Mouse (Mus musculus): Measurements from ENCODE around the gene Ap1m2. TPM values are rescaled to one million over a fixed set of nuclear protein-coding genes. Genes with fewer than 3 reads are reported as not detected.
A peak's percentile ranks its signal among the peaks of the same experiment; 100 is the strongest.

The Ap1m2 gene
- total RNA-seq (2014; fragmentation: Nextera tagmentation) (not detected in 2 replicates), total RNA-seq (2017) (0.16 TPM in 1 of 2 replicates, not detected in the other), polyA plus RNA-seq (2012) (not detected in 2 replicates)

- no peak for DNase-seq (ENCODE audit: low spot score)
These were observed at the start of gene Ap1m2 for GRCm38 (mm10) chr9:21312134-21312533. Gene Ap1m2 (minus strand): TSS chr9:21312337.

GRCm38 (mm10) chr9:21356981-21357718 is 45.0 kb upstream of the Ap1m2 start:
- H3K4me3 ChIP-seq (ENCODE audit: low read depth, low read length) = no peak overlapping the region
- TF ChIP-seq GATA1 (IDR thresholded peaks at IDR 0.05; ENCODE audit: borderline replicate concordance, low read length) = no peak
- TF ChIP-seq CTCF (IDR thresholded peaks at IDR 0.05; ENCODE audit: low read depth, low read length) = peak; percentile 88
- no peak for TF ChIP-seq TAL1 (conservative IDR thresholded peaks at IDR 0.05; ENCODE audit: low read depth, low read length)
- TF ChIP-seq POLR2AphosphoS5 (IDR thresholded peaks at IDR 0.05; ENCODE audit: insufficient replicate concordance, low read depth, low read length) = no peak
- no peak for TF ChIP-seq GATA2 (IDR thresholded peaks at IDR 0.05; ENCODE audit: borderline replicate concordance, low read depth, low read length)
- ATAC-seq (ENCODE audit: extremely low read depth, insufficient number of reproducible peaks, low FRiP score, poor library complexity, severe bottlenecking) (no peak), DNase-seq (ENCODE audit: low spot score) (peak; percentile 32)
- H3K4me1 ChIP-seq (ENCODE audit: insufficient read depth, low read depth, low read length) = peaks cover 25% of the 10 kb centered on the region
- no peaks in the 10 kb centered on the region for H3K9me3 ChIP-seq (replicated peaks)
- H3K36me3 ChIP-seq (replicated peaks) = peaks cover 27% of the 10 kb centered on the region
- peaks cover 29% of the 10 kb centered on the region for H3K27me3 ChIP-seq (ENCODE audit: insufficient read depth, low read length)

More at GRCm38 (mm10) chr9:21312134-21312533, at the start of gene Ap1m2:
- ATAC-seq (ENCODE audit: extremely low read depth, insufficient number of reproducible peaks, low FRiP score, poor library complexity, severe bottlenecking) = no peak
- Histone ChIP-seq H3K36me3 (replicated peaks) (no peaks in the 10 kb centered on the region), H3K27me3 (ENCODE audit: insufficient read depth, low read length) (peaks cover 12% of the 10 kb centered on the region; the same call in 1 of the 2 replicates), H3K9me3 (replicated peaks) (no peaks in the 10 kb centered on the region), H3K4me3 (ENCODE audit: low read depth, low read length) (no peak within 1 kb of the TSS), H3K4me1 (ENCODE audit: insufficient read depth, low read depth, low read length) (peaks cover 21% of the 10 kb centered on the region)
- TF ChIP-seq TAL1 (conservative IDR thresholded peaks at IDR 0.05; ENCODE audit: low read depth, low read length) (no peak), CTCF (IDR thresholded peaks at IDR 0.05; ENCODE audit: low read depth, low read length) (no peak), GATA2 (IDR thresholded peaks at IDR 0.05; ENCODE audit: borderline replicate concordance, low read depth, low read length) (no peak), POLR2AphosphoS5 (IDR thresholded peaks at IDR 0.05; ENCODE audit: insufficient replicate concordance, low read depth, low read length) (no peak), GATA1 (IDR thresholded peaks at IDR 0.05; ENCODE audit: borderline replicate concordance, low read length) (no peak)

GRCm38 (mm10) chr9:21354796-21355195 is 42.7 kb upstream of the Ap1m2 start:
- Histone ChIP-seq H3K4me1 (ENCODE audit: insufficient read depth, low read depth, low read length) (peaks cover 41% of the 10 kb centered on the region), H3K4me3 (ENCODE audit: low read depth, low read length) (no peak overlapping the region), H3K36me3 (replicated peaks) (peaks cover 42% of the 10 kb centered on the region), H3K9me3 (replicated peaks) (no peaks in the 10 kb centered on the region), H3K27me3 (ENCODE audit: insufficient read depth, low read length) (peaks cover 9% of the 10 kb centered on the region)
- no peak for ATAC-seq (ENCODE audit: extremely low read depth, insufficient number of reproducible peaks, low FRiP score, poor library complexity, severe bottlenecking)
- no peak for DNase-seq (ENCODE audit: low spot score)
- TF ChIP-seq TAL1 (conservative IDR thresholded peaks at IDR 0.05; ENCODE audit: low read depth, low read length) (no peak), POLR2AphosphoS5 (IDR thresholded peaks at IDR 0.05; ENCODE audit: insufficient replicate concordance, low read depth, low read length) (no peak), GATA1 (IDR thresholded peaks at IDR 0.05; ENCODE audit: borderline replicate concordance, low read length) (no peak), CTCF (IDR thresholded peaks at IDR 0.05; ENCODE audit: low read depth, low read length) (no peak), GATA2 (IDR thresholded peaks at IDR 0.05; ENCODE audit: borderline replicate concordance, low read depth, low read length) (no peak)

- no peak for TF ChIP-seq GATA1 (IDR thresholded peaks at IDR 0.05; ENCODE audit: borderline replicate concordance, low read length)
- TF ChIP-seq TAL1 (conservative IDR thresholded peaks at IDR 0.05; ENCODE audit: low read depth, low read length) = no peak
- no peak for TF ChIP-seq POLR2AphosphoS5 (IDR thresholded peaks at IDR 0.05; ENCODE audit: insufficient replicate concordance, low read depth, low read length)
- no peak for TF ChIP-seq GATA2 (IDR thresholded peaks at IDR 0.05; ENCODE audit: borderline replicate concordance, low read depth, low read length)
- TF ChIP-seq CTCF (IDR thresholded peaks at IDR 0.05; ENCODE audit: low read depth, low read length) = no peak
- DNase-seq (ENCODE audit: low spot score) (no peak), ATAC-seq (ENCODE audit: extremely low read depth, insufficient number of reproducible peaks, low FRiP score, poor library complexity, severe bottlenecking) (no peak)
- peaks cover 52% of the 10 kb centered on the region for H3K36me3 ChIP-seq (replicated peaks)
- H3K4me1 ChIP-seq (ENCODE audit: insufficient read depth, low read depth, low read length) = peaks cover 43% of the 10 kb centered on the region
- H3K27me3 ChIP-seq (ENCODE audit: insufficient read depth, low read length) = no peaks in the 10 kb centered on the region
- H3K9me3 ChIP-seq (replicated peaks) = no peaks in the 10 kb centered on the region
- H3K4me3 ChIP-seq (ENCODE audit: low read depth, low read length) = peak overlapping the region; percentile 63; the same call in 1 of the 2 replicates
These were observed 41.2 kb upstream of the Ap1m2 start for GRCm38 (mm10) chr9:21353373-21353686.

GRCm38 (mm10) chr9:21352463-21353372 is 40.6 kb upstream of the Ap1m2 start:
- peaks cover 49% of the 10 kb centered on the region for H3K4me1 ChIP-seq (ENCODE audit: insufficient read depth, low read depth, low read length)
- H3K36me3 ChIP-seq (replicated peaks) = peaks cover 59% of the 10 kb centered on the region
- H3K9me3 ChIP-seq (replicated peaks) = no peaks in the 10 kb centered on the region
- peak overlapping the region; percentile 63 for H3K4me3 ChIP-seq (ENCODE audit: low read depth, low read length)
- TF ChIP-seq TAL1 (conservative IDR thresholded peaks at IDR 0.05; ENCODE audit: low read depth, low read length) (no peak; the same call in 1 of the 2 replicates), GATA1 (IDR thresholded peaks at IDR 0.05; ENCODE audit: borderline replicate concordance, low read length) (no peak), POLR2AphosphoS5 (IDR thresholded peaks at IDR 0.05; ENCODE audit: insufficient replicate concordance, low read depth, low read length) (no peak), GATA2 (IDR thresholded peaks at IDR 0.05; ENCODE audit: borderline replicate concordance, low read depth, low read length) (no peak), CTCF (IDR thresholded peaks at IDR 0.05; ENCODE audit: low read depth, low read length) (no peak)
- ATAC-seq (ENCODE audit: extremely low read depth, insufficient number of reproducible peaks, low FRiP score, poor library complexity, severe bottlenecking) (peak; percentile 84), DNase-seq (ENCODE audit: low spot score) (peak; percentile 82)
- no peaks in the 10 kb centered on the region for H3K27me3 ChIP-seq (ENCODE audit: insufficient read depth, low read length)
